Mouse (Mus musculus) heart, embryonic 16.5 days (tissue): ENCODE data around the gene Vgll2. TPM values are rescaled to one million over a fixed set of nuclear protein-coding genes. Genes with fewer than 3 reads are reported as not detected.
A peak's percentile ranks its signal among the peaks of the same experiment; 100 is the strongest.

ENCODE experiments used
- ATAC-seq: fragments of 200-750 bp; cut with Nextera tagmentation; replicated peaks from 2 replicates; pipeline ENCODE4 v1.8.0; 2017; ENCODE audit warnings: moderate number of reproducible peaks; ENCODE audit not compliant: insufficient read depth, low FRiP score; ENCODE audit errors: extremely low read depth
- H3K27ac ChIP-seq: fragments of 300-500 bp; sonication (generic); 2 replicates; pipeline ENCODE4 v1.5.1; 2014; ENCODE audit warnings: mild to moderate bottlenecking, low read length, control low read depth, moderate library complexity
- H3K27me3 ChIP-seq: fragments of 300-500 bp; sonication (generic); 2 replicates; pipeline ENCODE4 v1.6.1; 2014; ENCODE audit warnings: low read length, mixed read lengths; ENCODE audit not compliant: control insufficient read depth, insufficient read depth
- H3K36me3 ChIP-seq: fragments of 300-500 bp; sonication (generic); 2 replicates; pipeline ENCODE4 v1.6.1; 2014; ENCODE audit not compliant: control insufficient read depth, insufficient read depth
- H3K4me1 ChIP-seq: fragments of 300-500 bp; sonication (generic); 2 replicates; pipeline ENCODE4 v1.6.1; 2014; ENCODE audit warnings: low read length, mixed read lengths; ENCODE audit not compliant: control insufficient read depth, insufficient read depth
- H3K4me2 ChIP-seq: fragments of 300-500 bp; sonication (generic); 2 replicates; pipeline ENCODE4 v1.6.1; 2014; ENCODE audit warnings: low read depth, mild to moderate bottlenecking, control low read depth, low read length
- H3K4me3 ChIP-seq: fragments of 300-500 bp; sonication (generic); 2 replicates; pipeline ENCODE4 v1.5.1; 2014; ENCODE audit warnings: mild to moderate bottlenecking, control low read depth, low read length
- H3K9ac ChIP-seq: fragments of 300-500 bp; sonication (generic); 2 replicates; pipeline ENCODE4 v1.6.1; 2014; ENCODE audit warnings: low read length, control low read depth
- H3K9me3 ChIP-seq: fragments of 300-500 bp; sonication (generic); replicated peaks from 2 replicates; pipeline ENCODE4 v1.6.1; 2016; ENCODE audit warnings: low read length; ENCODE audit not compliant: control insufficient read depth
- WGBS: fragments of 180-500 bp; shearing (Covaris S2); extraction: QIAGEN DNeasy Blood & Tissue Kit; methylation state at CpG from one replicate; pipeline ENCODE4 v1.1.7; 2014; 5-methylcytosine and 5-hydroxymethylcytosine counted together
- polyA plus RNA-seq: library from polyadenylated mRNA; unstranded; fragments of >200 nt; fragmentation: Nextera tagmentation; extraction: Ambion mirVana; gene quantifications from 2 replicates; pipeline ENCODE4 v1.2.1, GENCODE M21; 2015

Vgll2 gene
- polyA plus RNA-seq, 1 experiment from 2014 or later = 0.35 TPM

DNA sequence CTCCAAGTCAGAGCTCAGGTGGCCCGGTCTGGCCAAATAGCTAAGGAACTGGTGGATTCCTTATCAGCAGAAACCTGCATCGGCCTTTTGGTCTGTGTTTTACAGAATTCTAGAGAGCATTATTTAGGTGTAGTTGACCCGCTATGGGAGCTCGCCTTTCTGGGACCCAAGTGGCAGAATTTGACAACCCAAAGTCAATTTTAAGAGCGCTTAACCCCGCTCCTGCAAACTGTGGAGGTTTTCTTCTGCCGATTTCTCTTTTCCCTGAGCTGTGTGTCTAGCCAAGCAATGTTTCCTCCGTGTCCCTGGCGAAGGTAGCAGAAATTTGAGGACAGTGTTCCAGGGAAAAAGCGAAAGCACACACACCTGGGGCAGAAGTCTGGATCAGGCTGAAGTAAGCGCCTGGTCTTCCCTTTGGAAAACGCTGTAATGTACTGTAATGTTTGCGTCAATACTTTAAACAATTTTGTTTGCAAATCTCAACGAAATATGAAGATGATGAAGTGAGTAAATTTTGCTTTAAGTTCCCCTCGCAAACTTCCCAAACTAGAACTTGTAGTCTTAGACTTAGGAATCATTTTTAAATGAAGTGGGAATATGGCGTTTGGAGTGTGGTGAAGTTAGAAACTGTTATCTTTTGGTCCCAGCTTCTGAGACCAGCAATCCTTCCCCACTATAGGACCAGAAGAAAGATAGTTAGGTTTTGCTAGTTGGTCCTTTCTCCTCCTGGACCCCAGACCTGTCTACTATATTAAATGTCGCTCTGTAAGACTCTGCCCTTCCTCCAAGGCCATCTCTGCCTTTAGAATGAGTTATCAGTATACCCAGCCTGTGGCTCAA, 1.1 kb downstream of the Vgll2 start:
- peak overlapping the region; percentile 92 for H3K4me2 ChIP-seq
- WGBS = 5% methylated on average over 17 of the region's 17 CpGs
- H3K9ac ChIP-seq = no peak overlapping the region
- H3K27ac ChIP-seq = no peak overlapping the region
- ATAC-seq = no peak
- H3K27me3 ChIP-seq = peaks cover 85% of the 10 kb centered on the region
- H3K9me3 ChIP-seq = no peaks in the 10 kb centered on the region
- H3K4me3 ChIP-seq = peak overlapping the region; percentile 58
- 0 out of 2 replicates have a peak, but pooled peaks cover 2% of the 10 kb centered on the region for H3K4me1 ChIP-seq
- no peaks in the 10 kb centered on the region for H3K36me3 ChIP-seq

DNA sequence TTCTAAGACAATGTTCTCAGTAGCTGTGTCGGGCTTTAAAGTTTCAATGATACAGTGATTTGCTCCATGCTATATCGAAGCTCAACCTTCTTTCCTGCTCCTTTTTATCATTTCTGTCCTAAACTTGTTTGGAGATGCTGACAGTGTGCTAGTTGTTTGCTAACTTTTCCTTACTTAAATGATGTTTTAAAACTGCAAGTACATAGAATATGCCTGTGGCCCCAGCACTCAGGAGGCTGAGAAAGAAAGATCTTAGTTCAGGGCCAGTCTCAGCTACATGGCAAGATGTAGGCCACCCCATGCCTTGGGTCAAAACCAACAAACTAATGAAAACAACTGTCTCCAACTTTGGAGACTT, 1.7 kb downstream of the Vgll2 start:
- peaks cover 88% of the 10 kb centered on the region for H3K27me3 ChIP-seq
- H3K9me3 ChIP-seq = no peaks in the 10 kb centered on the region
- 0 out of 2 replicates have a peak, but pooled peaks cover 2% of the 10 kb centered on the region for H3K4me1 ChIP-seq
- no peak for ATAC-seq
- no peaks in the 10 kb centered on the region for H3K36me3 ChIP-seq
- no peak overlapping the region for H3K4me3 ChIP-seq
- no peak overlapping the region for H3K27ac ChIP-seq
- H3K4me2 ChIP-seq = no peak overlapping the region
- H3K9ac ChIP-seq = no peak overlapping the region
- 27% methylated on average over 2 of the region's 2 CpGs for WGBS

DNA sequence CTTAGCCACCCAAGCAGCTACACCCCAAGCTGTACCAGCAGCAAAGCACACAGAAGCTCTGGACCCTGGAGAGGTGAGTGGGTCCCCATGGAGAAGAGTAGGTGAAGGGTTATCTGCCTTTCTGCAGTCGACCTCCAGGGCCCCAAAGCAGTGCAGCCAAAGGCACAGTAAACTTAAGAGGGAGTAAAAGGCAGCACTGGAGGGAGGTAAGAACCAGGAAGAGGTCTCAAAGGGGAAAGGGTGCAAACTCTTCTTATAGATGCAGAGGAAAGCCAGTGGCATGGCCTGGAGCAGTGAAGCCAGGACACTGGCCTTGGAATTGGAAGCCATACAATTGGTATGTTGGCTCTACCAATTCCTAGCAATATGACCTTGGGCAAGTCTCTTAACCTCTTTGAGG, 3.0 kb downstream of the Vgll2 start:
- H3K27ac ChIP-seq = no peak overlapping the region
- no peak overlapping the region for H3K4me2 ChIP-seq
- H3K4me3 ChIP-seq = no peak overlapping the region
- no peak for ATAC-seq
- H3K27me3 ChIP-seq = peaks cover 91% of the 10 kb centered on the region
- WGBS = 3% methylated on average over 1 of the region's 1 CpGs
- H3K4me1 ChIP-seq = peaks cover 6% of the 10 kb centered on the region; the same call in 1 of the 2 replicates
- no peaks in the 10 kb centered on the region for H3K9me3 ChIP-seq
- H3K36me3 ChIP-seq = no peaks in the 10 kb centered on the region
- no peak overlapping the region for H3K9ac ChIP-seq

DNA sequence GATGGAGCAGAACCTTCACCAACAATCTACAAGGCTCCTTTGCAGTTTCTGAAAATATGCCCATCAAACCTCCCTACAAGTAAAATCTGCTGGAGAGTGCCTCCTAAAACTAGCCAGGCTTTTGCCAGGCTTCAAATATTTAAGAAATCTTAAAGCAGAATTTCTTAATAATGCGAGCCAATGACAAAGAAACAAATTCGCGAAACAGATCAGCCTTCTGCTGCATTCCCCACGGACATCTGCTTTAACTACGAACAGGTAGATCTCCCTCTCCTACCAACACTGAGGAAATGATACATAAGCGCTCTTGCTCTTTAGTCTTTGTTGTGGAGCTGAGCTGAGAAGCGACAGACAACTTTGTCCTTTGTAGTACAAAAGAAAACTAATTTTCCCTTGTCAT, 3.5 kb downstream of the Vgll2 start:
- H3K9me3 ChIP-seq = no peaks in the 10 kb centered on the region
- WGBS = 16% methylated on average over 7 of the region's 7 CpGs
- no peak for ATAC-seq
- no peaks in the 10 kb centered on the region for H3K36me3 ChIP-seq
- no peak overlapping the region for H3K27ac ChIP-seq
- H3K4me1 ChIP-seq = peaks cover 6% of the 10 kb centered on the region; the same call in 1 of the 2 replicates
- H3K9ac ChIP-seq = no peak overlapping the region
- no peak overlapping the region for H3K4me2 ChIP-seq
- H3K4me3 ChIP-seq = no peak overlapping the region
- peaks cover 89% of the 10 kb centered on the region for H3K27me3 ChIP-seq

DNA sequence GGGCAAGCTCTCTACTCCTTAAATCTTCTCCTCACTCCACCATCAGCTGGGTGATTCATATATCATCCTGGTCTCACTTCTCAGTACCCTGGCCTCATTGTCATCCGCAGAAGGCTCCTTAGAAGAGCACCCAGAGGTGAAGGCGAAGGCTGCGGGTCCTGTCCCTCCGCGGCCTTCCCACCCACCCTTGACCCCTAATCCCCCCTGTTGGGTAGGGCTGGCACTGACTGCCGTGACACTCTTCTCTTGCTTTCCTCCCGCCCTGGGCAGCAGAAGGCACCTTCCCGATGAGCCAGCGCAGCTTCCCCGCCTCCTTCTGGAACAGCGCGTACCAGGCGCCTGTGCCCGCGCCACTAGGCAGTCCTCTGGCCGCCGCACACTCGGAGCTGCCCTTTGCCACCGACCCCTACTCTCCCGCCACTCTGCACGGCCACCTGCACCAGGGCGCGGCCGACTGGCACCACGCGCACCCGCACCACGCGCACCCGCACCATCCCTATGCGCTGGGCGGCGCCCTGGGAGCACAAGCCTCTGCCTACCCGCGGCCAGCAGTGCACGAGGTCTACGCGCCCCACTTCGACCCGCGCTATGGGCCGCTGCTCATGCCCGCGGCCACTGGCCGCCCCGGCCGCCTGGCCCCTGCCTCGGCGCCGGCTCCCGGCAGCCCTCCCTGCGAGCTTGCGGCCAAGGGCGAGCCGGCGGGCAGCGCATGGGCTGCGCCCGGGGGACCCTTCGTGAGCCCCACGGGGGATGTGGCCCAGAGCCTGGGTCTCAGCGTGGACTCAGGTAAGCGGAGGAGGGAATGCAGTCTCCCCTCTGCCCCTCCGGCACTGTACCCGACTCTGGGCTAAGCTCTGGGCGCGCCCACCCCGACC, 5.1 kb downstream of the Vgll2 start:
- peaks cover 4% of the 10 kb centered on the region; the same call in 1 of the 2 replicates for H3K4me1 ChIP-seq
- ATAC-seq = no peak; the same call in 1 of the 2 replicates
- no peaks in the 10 kb centered on the region for H3K9me3 ChIP-seq

DNA sequence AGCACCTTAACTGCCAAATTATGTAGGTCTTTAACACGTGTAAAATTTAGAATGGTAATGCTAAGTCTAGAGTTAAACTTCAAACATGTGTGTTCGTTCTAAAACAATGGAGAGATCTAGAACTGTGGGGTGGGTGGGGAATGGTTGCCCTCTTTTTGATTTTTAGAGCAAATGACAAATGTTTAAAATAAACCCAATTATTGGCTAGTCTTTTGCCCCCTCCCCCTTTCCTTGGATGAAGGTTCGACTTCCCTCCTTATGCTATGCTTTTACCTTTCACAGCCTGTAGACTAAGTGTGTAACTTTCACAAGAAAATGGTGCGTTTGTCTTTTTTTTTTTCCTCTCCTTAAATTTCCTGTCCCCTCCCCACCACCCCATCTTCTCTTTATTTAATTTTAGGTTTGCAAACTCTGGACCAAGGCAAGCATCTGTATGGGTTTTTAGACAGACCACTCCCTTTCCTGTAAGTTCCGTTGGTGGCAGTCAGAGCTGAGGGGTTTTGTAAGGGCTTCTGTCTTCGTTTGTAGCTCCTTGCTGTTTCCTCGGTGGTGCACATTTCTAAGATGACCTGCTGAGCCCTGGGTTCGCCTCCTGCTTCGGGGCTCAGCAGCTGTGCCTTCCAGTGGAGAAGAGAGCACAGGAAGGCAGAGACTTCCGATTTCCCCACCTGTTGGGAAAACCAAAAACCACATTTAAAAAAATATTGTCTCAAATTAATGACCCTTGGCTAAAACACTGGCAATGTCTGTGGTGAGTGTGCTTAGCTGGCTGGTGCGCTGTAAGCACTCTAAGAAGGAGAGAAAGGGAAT, 6.5 kb downstream of the Vgll2 start:
- Histone ChIP-seq H3K9ac (no peak overlapping the region), H3K4me2 (no peak overlapping the region), H3K36me3 (no peaks in the 10 kb centered on the region), H3K27me3 (peaks cover 71% of the 10 kb centered on the region), H3K4me1 (peaks cover 4% of the 10 kb centered on the region; the same call in 1 of the 2 replicates), H3K9me3 (no peaks in the 10 kb centered on the region), H3K27ac (no peak overlapping the region), H3K4me3 (no peak overlapping the region)
- WGBS = 7% methylated on average over 11 of the region's 11 CpGs
- no peak for ATAC-seq

More for the DNA sequence above, 5.1 kb downstream of the Vgll2 start:
- H3K27me3 ChIP-seq = peaks cover 83% of the 10 kb centered on the region
- H3K27ac ChIP-seq = no peak overlapping the region
- H3K36me3 ChIP-seq = no peaks in the 10 kb centered on the region
- WGBS = 3% methylated on average over 60 of the region's 68 CpGs
- H3K4me3 ChIP-seq = peak overlapping the region; percentile 41
- H3K4me2 ChIP-seq = peak overlapping the region; percentile 63
- H3K9ac ChIP-seq = no peak overlapping the region

DNA sequence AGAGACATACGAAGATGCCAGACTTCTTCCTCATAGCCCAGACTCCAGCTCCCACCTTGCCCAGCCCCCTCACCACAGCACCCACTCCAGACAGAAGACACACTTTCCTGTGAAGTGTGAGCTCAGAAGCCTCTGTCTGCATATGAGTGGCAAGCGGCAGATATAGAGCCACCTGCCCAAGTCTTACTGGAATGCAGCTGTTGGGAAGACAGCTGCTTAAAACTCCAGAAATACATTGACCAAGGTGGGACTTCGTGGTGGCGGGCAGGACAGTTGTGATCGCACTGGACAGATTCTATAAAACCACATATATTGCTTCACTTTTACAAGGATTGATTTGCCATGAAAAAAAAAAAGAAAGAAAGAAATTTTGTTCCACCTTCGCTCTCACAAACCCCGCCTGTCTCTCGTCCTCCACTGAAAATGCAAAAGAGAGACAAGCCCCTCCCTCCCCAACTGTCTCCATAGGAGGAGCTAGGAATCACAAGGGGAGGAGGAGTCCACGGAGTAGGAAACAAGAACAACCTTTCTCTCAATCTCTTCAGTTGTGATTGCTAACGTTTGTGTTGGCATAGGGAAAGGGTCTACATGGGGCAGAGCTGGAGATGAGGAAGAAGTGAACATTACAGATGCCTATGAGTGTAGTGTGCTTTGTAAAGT, 7.2 kb downstream of the Vgll2 start:
- peaks cover 4% of the 10 kb centered on the region; the same call in 1 of the 2 replicates for H3K4me1 ChIP-seq
- WGBS = 3% methylated on average over 10 of the region's 10 CpGs

DNA sequence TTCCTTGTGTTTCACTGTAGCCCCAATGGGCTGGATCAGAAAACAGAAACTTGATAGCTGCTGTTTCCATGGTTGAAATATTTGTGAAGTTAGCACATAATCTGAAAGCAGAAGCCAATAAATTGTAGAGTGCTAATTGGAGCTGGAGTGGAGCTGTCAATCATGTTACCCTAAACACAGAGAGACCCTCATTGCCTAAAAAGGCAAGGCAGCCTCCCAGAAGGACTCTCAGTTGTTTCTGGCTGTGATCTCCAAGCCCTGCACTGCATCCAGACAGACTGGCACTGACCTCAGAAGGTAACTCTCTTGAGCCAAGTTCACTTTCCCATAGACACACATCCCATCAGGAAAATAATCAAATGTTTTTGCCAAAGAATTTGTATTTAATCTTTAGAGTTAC, 11.4 kb downstream of the Vgll2 start:
- ATAC-seq = no peak
- Histone ChIP-seq H3K9me3 (no peaks in the 10 kb centered on the region), H3K4me1 (peaks cover 4% of the 10 kb centered on the region; the same call in 1 of the 2 replicates), H3K9ac (no peak overlapping the region), H3K27me3 (peaks cover 27% of the 10 kb centered on the region), H3K4me2 (no peak overlapping the region), H3K36me3 (no peaks in the 10 kb centered on the region), H3K27ac (no peak overlapping the region), H3K4me3 (no peak overlapping the region)

More for the DNA sequence above, 7.2 kb downstream of the Vgll2 start:
- H3K4me3 ChIP-seq = peak overlapping the region; percentile 12; the same call in 1 of the 2 replicates
- no peak overlapping the region for H3K27ac ChIP-seq
- peaks cover 63% of the 10 kb centered on the region for H3K27me3 ChIP-seq
- H3K4me2 ChIP-seq = peak overlapping the region; percentile 34
- H3K9me3 ChIP-seq = no peaks in the 10 kb centered on the region
- ATAC-seq = no peak
- no peak overlapping the region for H3K9ac ChIP-seq
- no peaks in the 10 kb centered on the region for H3K36me3 ChIP-seq
